Mouse (Mus musculus): ENCODE results near the gene Slc9b1.

DNA sequence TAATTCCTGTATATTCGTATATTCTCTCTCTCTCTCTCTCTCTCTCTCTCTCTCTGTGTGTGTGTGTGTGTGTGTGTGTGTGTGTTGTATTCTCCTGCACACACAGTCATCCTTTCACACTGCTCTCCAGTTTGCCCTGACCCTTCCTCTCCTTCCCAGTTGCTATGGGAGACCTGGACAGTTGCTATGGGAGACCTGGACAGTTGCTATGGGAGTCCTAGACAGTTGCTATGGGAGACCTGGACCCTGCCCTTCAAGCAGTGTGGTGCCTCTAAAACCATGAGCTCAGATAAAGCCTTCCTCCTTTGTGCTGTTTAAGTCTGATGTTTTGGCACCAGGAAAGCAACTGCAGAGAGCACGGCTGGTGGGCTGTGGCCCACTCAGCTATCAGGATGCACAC, 34.1 kb upstream of the Slc9b1 start:
- TF ChIP-seq CTCF (IDR thresholded peaks at IDR 0.05; ENCODE audit: borderline replicate concordance, insufficient read depth, low read depth, low read length) (no peak), POLR2A (IDR thresholded peaks at IDR 0.05; ENCODE audit: borderline replicate concordance, insufficient read depth, low read length) (no peak)
